In genomic region chr14:59750005-59750404, GRCm38 (mm10) we compare ENCODE assay signal across 27 mouse cellular contexts.
"Had no signal": no experiment of that assay in that cellular context is flagged by ENCODE, and none has a peak within 500 bp of the region (broad histone marks: within the 10 kb centered on the region; RNA-seq: fewer than 3 reads in every experiment).

No protein-coding gene starts in this region.

- H3K9me3 ChIP-seq: heart, embryonic 10.5 days; heart, embryonic 12.5 days; hindbrain, embryonic 10.5 days; hindbrain, embryonic 12.5 days; intestine, embryonic 15.5 days; liver, embryonic 13.5 days; liver, embryonic 15.5 days had no signal

- H3K9ac ChIP-seq: heart, embryonic 12.5 days; hindbrain, embryonic 12.5 days; hindbrain, embryonic 14.5 days; intestine, embryonic 15.5 days; limb, embryonic 12.5 days; liver, embryonic 13.5 days; liver, embryonic 15.5 days had no signal

- H3K4me3 ChIP-seq: gastrocnemius, adult 2 months; heart, adult 2 months; heart, embryonic 10.5 days; heart, embryonic 12.5 days; hindbrain, embryonic 10.5 days; hindbrain, embryonic 12.5 days; intestine, embryonic 15.5 days; limb, embryonic 12.5 days; liver, embryonic 13.5 days; liver, embryonic 15.5 days had no signal

- ATAC-seq: hindbrain, embryonic 16.5 days; inflammation-experienced regulatory T-cells, adult 6 months; intestine, embryonic 15.5 days; intestine, postnatal 0 days had no signal

- H3K4me1 ChIP-seq: hindbrain, embryonic 10.5 days; hindbrain, embryonic 12.5 days; intestine, embryonic 15.5 days; liver, embryonic 13.5 days; liver, embryonic 15.5 days had no signal

- DNase-seq: gastrocnemius, adult 2 months; gastrocnemius, postnatal 10 days; gastrocnemius, postnatal 25 days; heart, adult 2 months; heart, postnatal 10 days; heart, postnatal 4 days; kidney, adult 18-20 months; kidney, adult 8-10 months; kidney, postnatal 10 days; kidney, postnatal 36 days; layer of hippocampus, adult 9-11 months; layer of hippocampus, postnatal 36 days; left cerebral cortex, postnatal 4 days; liver; liver, embryonic 13.5 days had no signal

- H3K36me3 ChIP-seq: heart, embryonic 10.5 days; heart, embryonic 12.5 days; hindbrain, embryonic 10.5 days; hindbrain, embryonic 12.5 days; intestine, embryonic 15.5 days; limb, embryonic 12.5 days; liver, embryonic 13.5 days; liver, embryonic 15.5 days had no signal

- H3K27ac ChIP-seq: gastrocnemius, adult 2 months; heart, adult 2 months; heart, embryonic 10.5 days; hindbrain, embryonic 10.5 days; hindbrain, embryonic 12.5 days; hindbrain, embryonic 14.5 days; intestine, embryonic 15.5 days; limb, embryonic 12.5 days; liver, embryonic 13.5 days; liver, embryonic 15.5 days had no signal

- H3K4me2 ChIP-seq: heart, embryonic 12.5 days; hindbrain, embryonic 12.5 days; hindbrain, embryonic 14.5 days; intestine, embryonic 15.5 days; limb, embryonic 12.5 days; liver, embryonic 11.5 days; liver, embryonic 13.5 days; liver, embryonic 15.5 days had no signal

- H3K27me3 ChIP-seq: heart, embryonic 12.5 days; intestine, embryonic 15.5 days; limb, embryonic 12.5 days; liver, embryonic 13.5 days; liver, embryonic 15.5 days had no signal
